Mouse (Mus musculus) embryo, embryonic 10 days (tissue): ENCODE data around the gene Loxl1.
A peak's percentile ranks its signal among the peaks of the same experiment; 100 is the strongest.

Source experiments
- DNase-seq: peaks from one replicate; pipeline ENCODE4 v3.0.0-alpha.2; 2015; ENCODE audit warnings: low spot score

Loxl1 gene

DNA sequence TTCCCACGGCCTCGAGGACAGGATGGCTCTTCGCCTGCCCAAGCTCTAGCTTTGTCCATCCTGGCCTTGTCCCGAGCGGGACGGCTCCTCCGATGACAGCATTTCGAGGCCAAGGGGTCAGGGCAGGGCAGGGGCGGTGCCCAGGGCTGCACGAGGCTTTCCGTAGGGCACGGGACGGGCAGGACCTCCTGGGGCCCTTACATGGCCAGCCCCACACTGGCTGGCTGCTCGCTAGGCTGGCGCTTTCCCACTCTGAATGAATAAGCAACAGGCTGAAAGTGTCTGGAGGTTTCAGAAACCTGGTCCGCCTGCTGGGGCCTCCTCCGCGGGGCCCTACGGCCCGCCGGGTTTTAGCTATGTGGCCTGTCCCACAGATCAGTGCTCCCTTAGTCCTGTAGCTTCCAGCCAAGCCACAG lies at the start of gene Loxl1:
TSS of gene Loxl1 (minus strand) at position 243 of the 416 bp plus-strand sequence.
- peak; percentile 78 for DNase-seq

GRCm38 (mm10) chr9:58361956-58362355 lies 49.0 kb upstream of the Loxl1 start:
- no peak for DNase-seq

GRCm38 (mm10) chr9:58361373-58361772 lies 48.4 kb upstream of the Loxl1 start:
- no peak for DNase-seq

- no peak for DNase-seq
These were observed 42.5 kb upstream of the Loxl1 start for GRCm38 (mm10) chr9:58355262-58356050.

DNA sequence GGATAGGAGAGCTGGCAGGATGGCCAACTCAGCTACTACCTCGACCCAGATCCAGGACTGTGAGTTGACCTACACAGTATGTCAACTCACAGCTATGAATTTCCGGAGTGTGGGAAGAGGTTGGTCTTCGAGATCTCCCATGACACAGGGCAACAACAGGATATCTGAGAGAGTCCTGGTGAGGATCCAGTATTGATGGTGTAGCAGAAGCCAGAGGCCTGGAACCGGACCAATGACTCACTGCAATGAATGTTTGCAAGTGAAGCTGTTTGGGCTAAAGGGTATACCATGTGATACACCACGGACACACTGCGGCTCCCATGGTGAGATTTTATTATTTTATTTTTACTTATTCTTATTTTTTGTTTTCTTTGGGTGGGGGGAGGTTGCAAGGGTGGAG lies 41.7 kb upstream of the Loxl1 start:
- no peak for DNase-seq

DNA sequence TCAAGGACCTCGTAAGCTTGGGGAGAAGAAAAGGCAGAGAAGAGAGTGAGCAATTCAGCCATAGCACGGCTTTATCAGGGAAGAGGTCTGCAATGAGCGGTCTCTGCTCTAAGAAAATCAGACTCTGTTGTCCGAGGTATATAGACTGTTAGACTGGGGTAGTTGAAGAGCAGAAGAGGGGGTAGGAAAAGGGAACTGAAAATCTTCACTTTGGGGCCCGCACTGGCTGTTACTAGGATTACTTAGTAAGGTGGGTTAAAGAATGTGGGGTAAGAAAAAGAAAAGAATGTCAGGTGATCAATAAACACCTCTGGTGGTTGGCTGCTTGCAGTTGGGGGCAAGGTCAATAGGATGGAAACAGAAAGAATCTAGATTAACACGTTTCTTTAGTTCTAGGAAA lies 40.2 kb upstream of the Loxl1 start:
- no peak for DNase-seq

DNA sequence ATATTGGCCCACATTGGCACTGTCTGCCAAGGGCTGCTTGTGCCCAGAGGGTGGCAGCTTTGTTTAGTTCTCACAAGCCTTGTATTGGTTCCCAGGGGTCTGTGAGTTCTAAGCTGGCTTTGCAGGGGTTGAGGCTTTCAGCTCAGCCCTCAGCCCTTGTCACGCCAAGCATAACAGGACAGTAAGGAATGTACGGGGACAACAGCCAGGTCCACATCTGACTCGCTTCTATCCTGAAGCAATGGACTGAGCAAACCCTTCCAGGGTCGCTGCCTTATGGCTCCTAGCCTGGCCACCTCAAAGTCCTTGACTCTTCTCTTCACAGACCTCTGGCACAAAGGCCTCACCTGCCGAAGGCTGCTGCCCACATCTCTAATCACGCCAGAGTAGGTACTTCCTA lies 34.8 kb upstream of the Loxl1 start:
- DNase-seq = no peak

GRCm38 (mm10) chr9:58346498-58346897 lies 33.5 kb upstream of the Loxl1 start:
- peak; percentile 51 for DNase-seq

DNA sequence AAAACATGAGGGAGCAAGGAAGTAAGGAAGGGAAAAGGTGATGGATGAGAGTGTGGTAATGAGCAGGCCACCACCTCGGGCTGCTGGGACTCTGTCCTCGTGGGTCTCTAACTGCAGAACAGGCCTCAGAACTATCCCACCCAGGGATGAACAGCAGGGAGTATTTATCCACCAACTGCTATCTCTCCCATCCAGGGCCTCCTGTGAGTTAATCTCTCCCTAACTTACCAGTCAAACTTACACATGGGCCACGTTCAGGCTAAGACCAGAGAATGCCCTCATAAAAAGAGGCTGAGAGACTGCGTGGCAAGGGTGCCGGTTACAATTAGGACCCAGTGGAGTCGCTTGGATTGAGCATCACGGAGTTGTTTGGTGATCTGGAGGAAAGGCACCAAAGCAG lies 33.0 kb upstream of the Loxl1 start:
- DNase-seq = no peak

DNA sequence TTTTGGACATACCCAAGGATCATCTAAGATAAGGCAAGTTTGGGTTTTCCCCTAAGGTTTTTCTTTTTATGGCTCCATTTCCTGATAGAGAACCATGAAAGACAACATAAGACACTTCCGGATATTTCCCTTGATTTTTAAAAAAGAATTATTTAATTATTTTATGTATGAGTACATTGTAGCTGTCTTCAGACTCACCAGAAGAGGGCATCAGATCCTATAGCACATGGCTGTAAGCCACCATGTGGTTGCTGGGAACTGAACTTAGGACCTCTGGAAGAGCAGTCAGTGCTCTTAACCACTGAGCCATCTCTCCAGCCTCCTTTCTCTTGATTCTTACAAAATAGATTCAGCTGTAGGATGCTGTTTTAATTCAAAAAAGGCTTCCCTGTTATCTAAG lies 28.8 kb upstream of the Loxl1 start:
- DNase-seq = no peak

DNA sequence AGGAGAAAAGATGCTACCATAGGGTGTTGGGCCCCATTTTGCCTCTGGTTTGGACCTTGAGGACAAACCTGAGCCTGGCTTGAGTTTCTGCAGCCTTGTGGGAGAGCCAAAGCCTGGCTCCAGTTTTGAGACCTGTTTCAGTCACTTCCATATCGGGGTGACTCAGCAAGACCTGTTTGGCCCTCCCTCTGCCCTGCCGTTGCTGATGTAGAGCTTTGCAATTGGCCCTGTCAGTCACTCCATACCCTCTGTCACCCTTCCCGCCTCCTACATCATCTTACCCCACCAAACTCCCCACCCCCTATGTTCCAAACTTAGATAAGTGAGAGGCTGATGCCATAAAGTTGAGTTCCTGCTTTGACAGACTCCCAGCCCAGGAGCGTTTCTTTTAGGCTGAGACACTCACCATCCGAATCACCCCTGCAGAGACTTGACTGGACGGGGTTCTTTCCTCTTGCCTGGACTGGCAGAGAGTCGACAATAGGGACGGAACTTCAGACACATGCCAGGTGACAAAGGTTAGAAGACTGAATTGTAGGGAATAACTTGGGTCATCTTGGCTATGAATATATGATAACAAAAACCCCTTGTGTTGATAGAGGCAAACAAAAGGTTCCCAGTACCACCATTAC lies 23.8 kb upstream of the Loxl1 start:
- DNase-seq = no peak

DNA sequence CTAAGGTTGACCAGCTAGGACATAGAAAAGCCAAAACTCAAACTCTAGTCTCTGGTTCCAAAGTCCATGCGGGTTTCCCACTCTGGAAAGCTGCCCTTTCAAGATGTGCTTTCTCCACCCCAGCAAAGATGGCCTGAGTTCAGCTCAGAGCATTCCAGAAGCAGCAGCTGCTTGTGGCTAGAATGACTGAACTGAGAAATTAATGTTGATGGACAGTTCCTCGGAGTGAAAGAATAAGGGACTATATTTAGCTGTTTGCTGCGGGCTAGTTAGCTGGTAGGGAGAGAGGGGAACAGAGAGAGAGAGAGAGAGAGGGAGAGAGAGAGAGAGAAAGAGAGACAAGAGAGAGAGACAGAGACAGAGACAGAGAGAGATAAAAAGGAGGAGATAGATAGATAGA lies 18.3 kb upstream of the Loxl1 start:
- DNase-seq = no peak

DNA sequence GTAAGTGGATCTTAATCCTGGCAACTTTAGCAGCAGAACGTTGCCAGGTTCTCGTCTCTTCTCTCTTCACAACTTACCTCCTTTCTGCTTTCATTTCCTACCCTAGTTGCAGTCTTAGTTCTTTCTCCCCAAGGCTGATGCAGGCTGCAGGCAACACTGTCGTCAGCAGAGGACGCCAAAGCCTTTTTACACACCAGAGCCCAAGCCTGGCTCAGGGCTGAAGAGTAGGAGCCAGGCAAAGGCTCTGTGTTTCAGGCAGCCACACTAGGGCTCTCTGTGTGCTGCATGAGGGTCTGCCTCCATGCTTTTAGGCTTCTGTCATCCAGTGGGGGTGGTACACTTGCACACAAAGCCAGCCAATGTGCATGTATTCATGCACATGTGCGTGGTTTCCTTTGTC lies 17.3 kb upstream of the Loxl1 start:
- DNase-seq = peak; percentile 81

- DNase-seq = no peak
These were observed 14.4 kb upstream of the Loxl1 start for GRCm38 (mm10) chr9:58327382-58327781.

GRCm38 (mm10) chr9:58326477-58327180 lies 13.6 kb upstream of the Loxl1 start:
- DNase-seq = no peak

DNA sequence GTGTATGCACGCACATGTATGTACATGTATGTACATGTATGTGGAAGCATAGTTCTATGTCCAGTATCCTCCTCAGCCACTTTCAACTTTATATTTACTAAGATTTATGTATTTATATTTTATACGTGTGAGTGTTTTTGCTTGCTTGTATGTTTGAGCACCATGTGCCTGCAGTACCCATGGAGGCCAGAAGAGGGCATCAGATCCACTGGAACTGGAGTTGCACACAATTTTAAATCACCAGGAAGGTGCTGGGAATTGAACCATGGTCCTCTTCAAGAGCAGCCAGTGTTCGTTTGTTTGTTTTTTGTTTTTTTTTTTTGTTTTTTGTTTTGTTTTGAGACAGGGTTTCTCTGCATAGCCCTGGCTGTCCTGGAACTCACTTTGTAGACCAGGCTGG lies 8.7 kb upstream of the Loxl1 start:
- DNase-seq = no peak

GRCm38 (mm10) chr9:58318317-58318716 lies 5.3 kb upstream of the Loxl1 start:
- no peak for DNase-seq

- no peak for DNase-seq
These were observed 4.4 kb upstream of the Loxl1 start for GRCm38 (mm10) chr9:58317381-58317780.

DNA sequence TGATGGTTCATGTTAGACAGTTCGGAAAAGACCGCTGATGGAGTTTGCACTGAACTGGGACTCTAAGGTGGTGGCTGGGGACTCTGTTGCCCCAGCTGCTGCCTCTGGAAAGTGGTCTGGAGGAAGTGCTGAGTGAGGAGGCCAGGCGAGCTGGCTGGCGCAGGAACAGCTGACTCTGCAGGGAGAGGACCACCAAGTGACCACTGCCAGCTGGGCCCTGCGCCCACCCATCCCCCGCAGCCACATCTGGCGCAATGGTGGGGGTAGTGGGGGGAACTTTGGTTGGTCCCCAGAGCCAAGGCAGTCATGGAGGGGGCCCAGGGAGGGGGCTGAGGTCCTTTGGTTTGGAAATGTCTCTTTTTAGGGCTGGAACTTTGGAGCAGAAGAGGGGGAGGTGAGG lies 3.8 kb upstream of the Loxl1 start:
- no peak for DNase-seq

DNA sequence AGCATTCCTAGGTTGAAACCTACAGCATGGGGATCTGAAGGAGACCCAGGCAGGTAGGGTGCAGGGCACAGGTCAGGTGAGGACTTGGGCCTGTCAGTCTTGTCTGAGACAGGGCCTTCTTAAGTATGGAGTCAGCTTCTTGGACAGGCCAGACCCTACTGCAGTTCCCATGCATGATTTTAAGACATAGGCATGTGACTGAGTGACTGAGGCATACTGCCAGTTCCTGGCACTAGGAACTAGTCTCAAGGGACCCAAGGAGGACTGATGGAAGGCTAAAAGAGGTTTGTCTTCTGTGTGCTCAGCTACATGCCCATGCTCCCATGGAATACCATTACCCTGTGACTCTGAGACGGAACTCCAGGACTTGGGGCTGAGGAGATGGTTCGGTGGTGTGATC lies 2.9 kb upstream of the Loxl1 start:
- DNase-seq = no peak

GRCm38 (mm10) chr9:58314682-58315360 lies 1.8 kb upstream of the Loxl1 start:
- no peak for DNase-seq

- DNase-seq = peak; percentile 69
These were observed 616 bp downstream of the Loxl1 start for GRCm38 (mm10) chr9:58312196-58312943.
